Mouse (Mus musculus): Measurements from ENCODE around the gene Psme4.
"Not testable (repeated sequence)": the region's sequence is repeated elsewhere in the genome, so short reads cannot be mapped to it uniquely, and the experiment has no call there.

Psme4 gene

DNA sequence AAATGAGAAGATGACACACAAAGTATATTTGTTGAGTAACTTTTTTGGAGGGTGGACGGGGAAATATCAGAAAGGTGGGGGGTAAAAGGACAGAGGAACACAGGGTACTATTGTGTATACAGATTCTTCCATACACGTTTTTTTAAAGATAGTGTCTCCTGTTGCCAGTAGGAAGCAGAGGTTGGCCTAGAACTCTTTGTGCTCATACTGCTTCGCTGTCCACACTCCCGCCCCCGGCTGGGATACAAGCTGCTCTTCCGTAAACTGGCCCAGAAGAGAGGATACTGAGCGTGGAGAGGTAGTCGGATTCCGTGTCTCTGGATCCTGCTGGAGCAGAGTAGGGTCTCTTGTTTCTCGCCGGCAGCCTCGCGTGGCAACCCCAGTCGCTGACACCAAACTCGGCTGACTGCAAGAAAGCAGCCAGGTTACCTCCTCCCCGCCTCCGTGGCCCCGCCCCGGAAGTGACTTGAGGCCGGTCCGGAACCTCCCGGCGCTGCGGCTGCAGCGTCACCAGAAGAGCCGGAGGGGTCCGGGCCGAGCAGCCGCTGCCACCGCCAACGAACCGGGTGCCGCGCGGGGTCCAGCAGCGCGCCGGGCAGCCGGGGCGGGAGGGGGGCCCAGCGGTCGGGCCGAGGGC is at the start of gene Psme4:
Psme4 (plus strand) TSS at position 460 of the 637 bp plus-strand sequence.
- DNase-seq (ENCODE audit: low spot score), result peak; percentile 99

- no peak for DNase-seq (ENCODE audit: low spot score)
Observed at GRCm38 (mm10) chr11:30723438-30723837, 48.1 kb upstream of the Psme4 start.

- no peak for DNase-seq (ENCODE audit: low spot score)
Observed at GRCm38 (mm10) chr11:30730721-30731120, 40.8 kb upstream of the Psme4 start.

GRCm38 (mm10) chr11:30733376-30733775 is 38.1 kb upstream of the Psme4 start:
- DNase-seq (ENCODE audit: low spot score), result no peak

GRCm38 (mm10) chr11:30743991-30744390 is 27.5 kb upstream of the Psme4 start:
- DNase-seq (ENCODE audit: low spot score), result no peak

DNA sequence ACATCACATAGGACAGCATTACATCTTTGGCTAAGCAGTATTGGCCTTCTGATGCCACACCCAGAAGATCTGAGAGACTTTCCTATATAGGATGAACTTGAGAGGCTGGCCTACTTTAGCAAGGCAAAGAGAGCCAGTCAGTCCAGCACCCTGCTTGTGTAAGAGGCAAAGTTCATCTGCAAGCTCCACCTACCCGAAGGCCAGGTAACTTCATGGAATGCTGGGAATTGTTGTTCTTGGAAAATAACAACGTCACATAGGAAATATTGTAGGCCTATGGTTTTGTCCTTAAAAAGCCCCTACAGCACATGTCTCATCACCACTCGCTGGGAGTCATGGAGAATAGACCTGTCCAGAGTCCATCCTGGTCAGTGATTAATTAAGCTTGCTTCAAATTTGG is 22.6 kb upstream of the Psme4 start:
- DNase-seq (ENCODE audit: low spot score), result no peak

GRCm38 (mm10) chr11:30749587-30749986 is 21.9 kb upstream of the Psme4 start:
- DNase-seq (ENCODE audit: low spot score), result no peak

DNA sequence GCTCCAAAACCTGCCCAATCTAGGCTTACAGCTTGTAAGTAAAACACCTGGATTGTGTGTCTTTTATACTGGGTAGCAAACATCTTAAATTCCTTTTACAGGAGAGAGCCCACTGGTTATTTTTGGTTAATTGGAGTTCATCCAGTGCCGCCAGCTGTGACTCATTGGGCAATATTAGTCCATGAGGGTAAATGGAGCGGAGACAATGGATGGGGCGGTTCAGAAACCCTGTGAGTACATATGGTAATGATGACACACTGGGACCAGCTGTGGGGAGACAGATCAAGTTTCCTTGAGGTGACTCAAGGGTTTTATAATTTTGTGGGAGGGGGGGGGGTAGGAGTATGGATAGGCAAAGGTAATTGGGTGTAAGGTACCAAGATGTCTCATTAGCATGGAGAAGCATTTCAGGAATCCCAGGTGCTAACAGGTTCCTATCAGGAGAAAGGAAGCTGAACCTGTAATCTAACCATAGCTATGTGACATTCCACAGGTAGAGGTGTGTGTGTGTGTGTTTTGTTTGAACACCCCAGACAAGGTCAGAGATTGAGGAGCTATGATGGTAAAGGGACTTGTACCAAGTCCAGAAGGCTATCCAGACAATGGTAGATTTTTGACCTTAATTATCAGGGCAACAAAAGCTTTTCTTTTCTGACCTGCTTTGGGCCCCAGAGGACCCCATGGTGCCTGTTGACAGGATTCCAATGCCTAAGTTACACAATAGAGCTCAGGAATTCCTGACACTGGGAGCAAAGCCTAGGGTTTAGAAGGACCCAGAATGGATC is 21.3 kb upstream of the Psme4 start:
- DNase-seq (ENCODE audit: low spot score), result no peak

GRCm38 (mm10) chr11:30752956-30753355 is 18.6 kb upstream of the Psme4 start:
- DNase-seq (ENCODE audit: low spot score), result no peak

GRCm38 (mm10) chr11:30754486-30754854 is 17.1 kb upstream of the Psme4 start:
- DNase-seq (ENCODE audit: low spot score), result not testable (repeated sequence)

DNA sequence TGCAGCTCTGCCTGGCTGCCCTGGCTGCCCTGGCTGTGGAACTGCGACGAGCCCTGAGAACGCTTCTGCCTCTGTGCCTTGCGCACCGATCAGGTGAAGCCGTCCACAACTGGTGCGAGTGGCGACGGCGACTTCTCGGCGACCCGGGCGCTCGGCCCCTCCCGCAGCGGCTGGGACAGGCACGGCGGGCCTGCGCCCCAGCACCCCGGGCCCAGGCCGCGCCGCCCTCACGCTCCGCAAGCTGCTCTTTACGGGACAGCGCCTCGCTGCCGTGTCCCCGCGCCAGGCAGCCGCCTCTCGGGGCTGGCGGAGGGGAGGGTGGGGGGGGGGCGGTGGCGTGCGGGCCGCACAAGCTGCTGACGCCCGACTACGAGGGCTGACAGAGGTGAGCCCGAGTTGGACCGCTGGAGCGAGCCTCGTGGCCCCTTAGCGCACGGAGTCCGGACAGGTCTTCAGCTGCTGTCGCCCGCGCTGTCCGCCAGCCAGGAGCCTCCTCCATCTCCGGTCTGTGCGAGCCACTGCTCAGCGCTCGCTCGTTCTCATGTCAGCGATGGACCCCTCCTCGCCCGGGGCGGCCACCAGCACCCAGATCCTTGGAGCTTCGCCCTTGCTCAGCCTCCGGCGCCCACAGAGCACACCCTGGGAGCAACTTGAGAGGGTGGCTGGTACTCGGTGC is 16.5 kb upstream of the Psme4 start:
- DNase-seq (ENCODE audit: low spot score), result no peak

GRCm38 (mm10) chr11:30761381-30761780 is 10.1 kb upstream of the Psme4 start:
- DNase-seq (ENCODE audit: low spot score), result no peak

GRCm38 (mm10) chr11:30761891-30762290 is 9.6 kb upstream of the Psme4 start:
- no peak for DNase-seq (ENCODE audit: low spot score)

GRCm38 (mm10) chr11:30765076-30765475 is 6.5 kb upstream of the Psme4 start:
- no peak for DNase-seq (ENCODE audit: low spot score)

DNA sequence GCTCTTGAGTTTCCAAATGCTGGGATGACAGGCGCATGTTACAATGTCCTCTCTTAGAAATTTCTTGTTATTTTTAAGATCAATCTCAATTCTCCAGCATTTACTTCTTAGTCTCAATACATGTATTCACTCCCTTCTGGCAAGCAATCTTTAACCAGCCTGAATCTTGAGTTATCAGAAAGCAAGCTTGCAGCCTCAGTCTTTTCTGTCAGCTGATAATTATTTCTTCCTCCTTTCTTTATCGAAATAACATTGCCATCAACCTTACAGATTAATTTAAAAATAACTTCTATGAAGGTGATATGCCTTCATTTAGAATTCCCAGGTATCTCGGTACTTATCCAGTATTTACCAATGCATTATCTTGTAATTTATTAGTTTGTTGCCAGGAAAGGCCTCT is 709 bp upstream of the Psme4 start:
- DNase-seq (ENCODE audit: low spot score), result no peak

- peak; percentile 84 for DNase-seq (ENCODE audit: low spot score)
Observed at GRCm38 (mm10) chr11:30771904-30772581, 517 bp downstream of the Psme4 start.

- peak; percentile 44 for DNase-seq (ENCODE audit: low spot score)
Observed at GRCm38 (mm10) chr11:30772777-30773417, 1.4 kb downstream of the Psme4 start.

GRCm38 (mm10) chr11:30774638-30775037 is 3.1 kb downstream of the Psme4 start:
- no peak for DNase-seq (ENCODE audit: low spot score)

DNA sequence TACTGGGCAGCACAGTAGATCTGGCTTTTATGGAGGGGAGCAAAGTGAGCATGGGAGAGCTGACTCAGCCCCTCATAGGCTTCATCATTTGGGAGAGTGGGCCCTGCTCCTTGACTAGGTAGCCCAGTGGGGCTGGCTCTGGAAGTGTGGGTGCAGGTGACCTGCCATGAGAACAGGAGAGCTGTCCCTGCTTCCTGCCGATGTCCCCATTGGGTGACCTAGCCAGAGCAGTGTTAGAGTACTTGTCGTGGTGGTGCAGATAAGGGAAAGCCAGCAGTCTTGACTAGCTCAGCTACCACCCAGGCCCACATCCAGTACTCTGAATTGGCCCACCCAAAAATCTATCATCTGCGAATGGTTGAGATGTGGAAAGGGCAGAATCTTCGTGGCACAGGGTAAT is 6.0 kb downstream of the Psme4 start:
- no peak for DNase-seq (ENCODE audit: low spot score)

GRCm38 (mm10) chr11:30780893-30781292 is 9.4 kb downstream of the Psme4 start:
- no peak for DNase-seq (ENCODE audit: low spot score)

DNA sequence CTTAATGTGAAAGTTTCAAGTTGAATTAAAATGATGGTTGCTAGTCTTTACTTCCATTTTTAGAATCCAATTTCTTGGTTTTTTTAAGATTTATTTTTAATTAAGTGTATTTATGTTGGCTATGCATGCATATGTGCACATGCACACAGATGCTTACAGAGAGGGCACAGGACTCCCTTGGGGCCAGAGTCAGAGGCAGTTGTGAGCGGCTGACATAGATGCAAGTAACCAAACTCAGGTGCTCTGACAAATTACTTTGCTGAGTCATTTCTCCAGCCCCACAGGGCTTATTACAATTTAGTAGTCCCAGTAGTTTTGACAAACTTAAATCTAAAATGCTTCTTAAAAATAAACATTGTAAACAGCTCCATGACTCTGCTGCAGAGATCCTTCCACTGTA is 10.1 kb downstream of the Psme4 start:
- no peak for DNase-seq (ENCODE audit: low spot score)

- no peak for DNase-seq (ENCODE audit: low spot score)
Observed at GRCm38 (mm10) chr11:30785497-30785896, 14.0 kb downstream of the Psme4 start.
